Mouse (Mus musculus): ENCODE measurements around the gene Sorl1.

DNA sequence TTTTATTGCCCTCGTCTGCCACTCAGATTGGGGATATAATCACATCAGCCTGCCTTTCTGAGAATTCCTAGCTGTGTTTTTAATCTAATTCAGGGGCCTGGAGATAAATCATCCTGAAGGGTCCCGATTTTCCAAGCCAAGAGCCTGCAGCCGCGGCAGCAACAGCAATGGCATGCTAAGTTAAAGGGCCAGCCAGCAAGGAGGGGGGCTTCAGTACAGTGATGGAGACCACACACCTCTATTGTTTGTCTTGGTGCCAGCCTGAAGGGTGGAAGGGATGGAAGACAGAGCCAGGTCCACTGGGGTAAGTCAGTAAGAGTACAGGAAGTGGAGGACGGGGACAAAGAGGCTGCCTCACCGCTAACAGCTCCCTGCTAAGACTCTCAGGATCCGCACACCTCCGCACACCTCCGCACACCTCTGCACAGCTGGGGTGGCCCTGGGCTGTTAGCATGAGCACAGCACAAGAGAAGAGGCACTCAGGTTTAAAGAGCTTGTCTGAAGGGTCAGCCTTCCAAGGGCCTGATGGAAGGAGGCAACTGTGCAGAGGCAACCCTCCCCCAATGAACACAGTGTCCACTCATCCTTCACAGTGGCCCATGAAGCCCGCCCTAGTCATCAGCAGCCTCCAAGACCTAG, 7.6 kb downstream of the Sorl1 start:
- TF ChIP-seq CTCF (IDR thresholded peaks at IDR 0.05; ENCODE audit: low read depth, low read length) (no peak), POLR2A (IDR thresholded peaks at IDR 0.05; ENCODE audit: borderline replicate concordance, low read depth, low read length) (no peak)

All from bone marrow macrophage, adult 2 months (primary cell).